Mouse (Mus musculus): Measurements from ENCODE around the gene Rimbp2. TPM values are rescaled to one million over a fixed set of nuclear protein-coding genes. Genes with fewer than 3 reads are reported as not detected.
"Not testable (repeated sequence)": the region's sequence is repeated elsewhere in the genome, so short reads cannot be mapped to it uniquely, and the experiment has no call there.

The Rimbp2 gene
- total and polyA plus RNA-seq, 3 experiments, result not detected

DNA sequence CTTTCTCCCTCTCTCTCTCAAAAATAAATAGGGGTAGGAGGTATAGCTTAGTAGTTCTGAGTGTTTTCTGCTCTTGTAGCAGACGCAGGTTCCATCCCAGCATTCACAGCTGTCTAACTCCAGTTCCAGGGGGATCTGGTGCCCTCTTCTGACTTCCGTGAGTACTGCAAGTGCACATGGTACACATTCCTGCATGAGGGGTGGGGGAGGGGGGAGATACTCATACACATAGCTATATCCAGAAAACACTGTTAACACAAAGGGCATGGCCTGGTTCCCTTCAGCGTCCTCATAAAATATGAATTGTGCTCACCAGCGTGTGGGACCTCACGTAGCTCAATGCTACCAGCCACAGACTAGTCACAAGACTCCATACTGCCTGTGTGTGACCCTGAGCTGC, 223.9 kb downstream of the Rimbp2 start:
- no peaks in the 10 kb centered on the region for H3K4me1 ChIP-seq (ENCODE audit: insufficient read depth, low read depth, low read length)
- no peak for TF ChIP-seq POLR2AphosphoS5 (IDR thresholded peaks at IDR 0.05; ENCODE audit: insufficient replicate concordance, low read depth, low read length)
- TF ChIP-seq CTCF (IDR thresholded peaks at IDR 0.05; ENCODE audit: low read depth, low read length), result no peak
- TF ChIP-seq GATA1 (IDR thresholded peaks at IDR 0.05; ENCODE audit: borderline replicate concordance, low read length), result no peak
- TF ChIP-seq TAL1 (conservative IDR thresholded peaks at IDR 0.05; ENCODE audit: low read depth, low read length), result no peak
- TF ChIP-seq GATA2 (IDR thresholded peaks at IDR 0.05; ENCODE audit: borderline replicate concordance, low read depth, low read length), result no peak
- H3K27me3 ChIP-seq (ENCODE audit: insufficient read depth, low read length), result no peaks in the 10 kb centered on the region
- DNase-seq (ENCODE audit: low spot score) (no peak), ATAC-seq (ENCODE audit: extremely low read depth, insufficient number of reproducible peaks, low FRiP score, poor library complexity, severe bottlenecking) (no peak)
- H3K36me3 ChIP-seq (replicated peaks), result no peaks in the 10 kb centered on the region
- H3K9me3 ChIP-seq (replicated peaks), result peaks cover 42% of the 10 kb centered on the region
- no peak overlapping the region for H3K4me3 ChIP-seq (ENCODE audit: low read depth, low read length)

GRCm38 (mm10) chr5:128720461-128720860, 232.8 kb downstream of the Rimbp2 start:
- not testable (repeated sequence) for H3K4me3 ChIP-seq (ENCODE audit: low read depth, low read length); H3K27me3 ChIP-seq (ENCODE audit: insufficient read depth, low read length); ATAC-seq (ENCODE audit: extremely low read depth, insufficient number of reproducible peaks, low FRiP score, poor library complexity, severe bottlenecking); H3K36me3 ChIP-seq (replicated peaks); DNase-seq (ENCODE audit: low spot score); H3K4me1 ChIP-seq (ENCODE audit: insufficient read depth, low read depth, low read length)
- peaks cover 56% of the 10 kb centered on the region for H3K9me3 ChIP-seq (replicated peaks)

GRCm38 (mm10) chr5:128715171-128715570, 238.1 kb downstream of the Rimbp2 start:
- no peak overlapping the region; the same call in 1 of the 2 replicates for H3K4me3 ChIP-seq (ENCODE audit: low read depth, low read length)
- TF ChIP-seq POLR2AphosphoS5 (IDR thresholded peaks at IDR 0.05; ENCODE audit: insufficient replicate concordance, low read depth, low read length), result no peak
- no peak for TF ChIP-seq GATA2 (IDR thresholded peaks at IDR 0.05; ENCODE audit: borderline replicate concordance, low read depth, low read length)
- no peak for TF ChIP-seq GATA1 (IDR thresholded peaks at IDR 0.05; ENCODE audit: borderline replicate concordance, low read length)
- TF ChIP-seq CTCF (IDR thresholded peaks at IDR 0.05; ENCODE audit: low read depth, low read length), result no peak
- no peak for TF ChIP-seq TAL1 (conservative IDR thresholded peaks at IDR 0.05; ENCODE audit: low read depth, low read length)
- no peaks in the 10 kb centered on the region for H3K4me1 ChIP-seq (ENCODE audit: insufficient read depth, low read depth, low read length)
- ATAC-seq (ENCODE audit: extremely low read depth, insufficient number of reproducible peaks, low FRiP score, poor library complexity, severe bottlenecking) (no peak), DNase-seq (ENCODE audit: low spot score) (no peak)
- H3K36me3 ChIP-seq (replicated peaks), result no peaks in the 10 kb centered on the region
- peaks cover 92% of the 10 kb centered on the region for H3K9me3 ChIP-seq (replicated peaks)
- no peaks in the 10 kb centered on the region for H3K27me3 ChIP-seq (ENCODE audit: insufficient read depth, low read length)

DNA sequence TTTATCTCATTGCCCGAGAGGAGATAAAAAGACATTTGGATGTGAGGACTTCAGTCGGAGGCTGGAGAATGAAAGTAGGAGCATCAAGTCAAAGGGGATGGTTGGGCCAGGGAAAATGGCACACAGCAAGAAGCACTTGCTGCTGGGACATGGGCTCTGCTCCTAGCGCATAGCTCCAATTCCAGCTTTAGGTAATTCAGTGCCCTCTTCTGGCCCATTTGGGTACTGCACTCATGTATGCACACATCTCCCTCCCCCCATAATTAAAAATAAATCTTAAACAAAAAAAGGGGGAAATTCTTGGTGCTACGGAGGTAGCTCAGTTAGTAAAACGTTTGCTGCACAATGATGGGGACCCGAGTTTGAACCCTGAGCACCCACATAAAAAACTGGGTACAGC, 241.4 kb downstream of the Rimbp2 start:
- DNase-seq (ENCODE audit: low spot score), result no peak
- no peak overlapping the region for H3K4me3 ChIP-seq (ENCODE audit: low read depth, low read length)
- TF ChIP-seq GATA1 (IDR thresholded peaks at IDR 0.05; ENCODE audit: borderline replicate concordance, low read length), result no peak
- TF ChIP-seq TAL1 (conservative IDR thresholded peaks at IDR 0.05; ENCODE audit: low read depth, low read length), result no peak
- TF ChIP-seq GATA2 (IDR thresholded peaks at IDR 0.05; ENCODE audit: borderline replicate concordance, low read depth, low read length), result no peak
- no peak for TF ChIP-seq CTCF (IDR thresholded peaks at IDR 0.05; ENCODE audit: low read depth, low read length)
- TF ChIP-seq POLR2AphosphoS5 (IDR thresholded peaks at IDR 0.05; ENCODE audit: insufficient replicate concordance, low read depth, low read length), result no peak
- peaks cover 88% of the 10 kb centered on the region for H3K9me3 ChIP-seq (replicated peaks)
- H3K4me1 ChIP-seq (ENCODE audit: insufficient read depth, low read depth, low read length), result no peaks in the 10 kb centered on the region
- no peaks in the 10 kb centered on the region for H3K27me3 ChIP-seq (ENCODE audit: insufficient read depth, low read length)
- H3K36me3 ChIP-seq (replicated peaks), result no peaks in the 10 kb centered on the region
- no peak for ATAC-seq (ENCODE audit: extremely low read depth, insufficient number of reproducible peaks, low FRiP score, poor library complexity, severe bottlenecking)

GRCm38 (mm10) chr5:128710596-128710995, 242.7 kb downstream of the Rimbp2 start:
- Histone ChIP-seq H3K4me3 (ENCODE audit: low read depth, low read length) (no peak overlapping the region; the same call in 1 of the 2 replicates), H3K27me3 (ENCODE audit: insufficient read depth, low read length) (no peaks in the 10 kb centered on the region), H3K36me3 (replicated peaks) (no peaks in the 10 kb centered on the region), H3K9me3 (replicated peaks) (peaks cover 85% of the 10 kb centered on the region), H3K4me1 (ENCODE audit: insufficient read depth, low read depth, low read length) (no peaks in the 10 kb centered on the region)
- TF ChIP-seq POLR2AphosphoS5 (IDR thresholded peaks at IDR 0.05; ENCODE audit: insufficient replicate concordance, low read depth, low read length) (no peak), TAL1 (conservative IDR thresholded peaks at IDR 0.05; ENCODE audit: low read depth, low read length) (no peak), GATA1 (IDR thresholded peaks at IDR 0.05; ENCODE audit: borderline replicate concordance, low read length) (no peak), CTCF (IDR thresholded peaks at IDR 0.05; ENCODE audit: low read depth, low read length) (no peak), GATA2 (IDR thresholded peaks at IDR 0.05; ENCODE audit: borderline replicate concordance, low read depth, low read length) (no peak)
- ATAC-seq (ENCODE audit: extremely low read depth, insufficient number of reproducible peaks, low FRiP score, poor library complexity, severe bottlenecking) (no peak), DNase-seq (ENCODE audit: low spot score) (no peak)

DNA sequence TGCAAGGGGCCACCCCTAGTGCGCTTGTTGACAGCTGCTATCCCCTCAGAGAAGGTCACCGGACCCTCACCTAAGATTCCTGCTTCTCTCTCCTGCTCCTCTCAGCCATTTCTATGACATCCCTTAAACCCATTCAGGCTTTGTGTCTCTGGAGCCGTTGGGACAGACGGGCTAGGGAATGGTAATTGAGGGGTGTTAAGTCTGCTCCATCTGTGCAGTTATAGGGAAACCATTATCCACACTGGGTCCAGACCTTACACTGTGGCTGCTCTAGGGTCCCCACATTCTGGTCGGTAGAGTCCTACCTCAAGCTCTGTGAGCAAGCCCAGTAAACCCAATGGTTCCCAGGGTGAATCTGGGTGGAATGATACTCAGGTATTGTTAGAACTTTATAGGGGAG, 244.4 kb downstream of the Rimbp2 start:
- DNase-seq (ENCODE audit: low spot score) (no peak), ATAC-seq (ENCODE audit: extremely low read depth, insufficient number of reproducible peaks, low FRiP score, poor library complexity, severe bottlenecking) (no peak)
- no peak overlapping the region for H3K4me3 ChIP-seq (ENCODE audit: low read depth, low read length)
- H3K9me3 ChIP-seq (replicated peaks), result peaks cover 83% of the 10 kb centered on the region
- H3K27me3 ChIP-seq (ENCODE audit: insufficient read depth, low read length), result no peaks in the 10 kb centered on the region
- no peaks in the 10 kb centered on the region for H3K36me3 ChIP-seq (replicated peaks)
- no peaks in the 10 kb centered on the region for H3K4me1 ChIP-seq (ENCODE audit: insufficient read depth, low read depth, low read length)
- TF ChIP-seq GATA1 (IDR thresholded peaks at IDR 0.05; ENCODE audit: borderline replicate concordance, low read length) (no peak), CTCF (IDR thresholded peaks at IDR 0.05; ENCODE audit: low read depth, low read length) (no peak), GATA2 (IDR thresholded peaks at IDR 0.05; ENCODE audit: borderline replicate concordance, low read depth, low read length) (no peak)

Other genes starting within 250 kb of the Rimbp2 start
- gene Stx2, start 55.1 kb upstream of the Rimbp2 start, total RNA-seq (2014; fragmentation: Nextera tagmentation), result 26.4 and 83.8 TPM in 2 replicates
- 37.5 and 44.1 TPM in 2 replicates for gene Stx2, start 55.1 kb upstream of the Rimbp2 start, total RNA-seq (2017)
- gene Stx2, start 55.1 kb upstream of the Rimbp2 start, polyA plus RNA-seq (2012), result 15.3 and 18.1 TPM in 2 replicates
- gene Ran, start 66.6 kb upstream of the Rimbp2 start, total RNA-seq (2014; fragmentation: Nextera tagmentation), result 161 and 173 TPM in 2 replicates
- 481 and 750 TPM in 2 replicates for gene Ran, start 66.6 kb upstream of the Rimbp2 start, total RNA-seq (2017)
- 5,187 and 6,161 TPM in 2 replicates for gene Ran, start 66.6 kb upstream of the Rimbp2 start, polyA plus RNA-seq (2012)
- gene Adgrd1, start 143.3 kb upstream of the Rimbp2 start, total RNA-seq (2014; fragmentation: Nextera tagmentation), result not detected in 2 replicates
- gene Adgrd1, start 143.3 kb upstream of the Rimbp2 start, total RNA-seq (2017), result 0.06 and 0.16 TPM in 2 replicates
- gene Adgrd1, start 143.3 kb upstream of the Rimbp2 start, polyA plus RNA-seq (2012), result not detected in 2 replicates

Data from G1E (cell line).